Mouse (Mus musculus) lung, postnatal 36 days (tissue): ENCODE data around the gene Ccnl2.

Experiments
- DNase-seq: peaks from one replicate; pipeline ENCODE4 v3.0.0; 2022; ENCODE audit warnings: mixed read lengths

Ccnl2 gene

GRCm38 (mm10) chr4:155871404-155871803 lies 59.1 kb downstream of the Ccnl2 start:
- DNase-seq: no peak
